Mouse (Mus musculus) hindbrain, embryonic 15.5 days (tissue): ENCODE results near the gene Ppp1r2. TPM values are rescaled to one million over a fixed set of nuclear protein-coding genes. Genes with fewer than 3 reads are reported as not detected.

Experiments
- ATAC-seq: fragments of 200-750 bp; cut with Nextera tagmentation; 2 replicates; pipeline ENCODE4 v1.8.0; 2017; ENCODE audit warnings: low read depth, moderate number of reproducible peaks, moderate TSS enrichment; ENCODE audit not compliant: low FRiP score
- H3K27ac ChIP-seq: fragments of 300-500 bp; sonication (generic); replicated peaks from 2 replicates; pipeline ENCODE4 v1.5.1; 2015; ENCODE audit warnings: mild to moderate bottlenecking, inconsistent platforms
- H3K27me3 ChIP-seq: fragments of 300-500 bp; sonication (generic); 2 replicates; pipeline ENCODE4 v1.6.1; 2015; ENCODE audit warnings: control low read depth, inconsistent platforms
- H3K36me3 ChIP-seq: fragments of 300-500 bp; sonication (generic); 2 replicates; pipeline ENCODE4 v1.6.1; 2015; ENCODE audit warnings: control low read depth, inconsistent platforms
- H3K4me1 ChIP-seq: fragments of 300-500 bp; sonication (generic); replicated peaks from 2 replicates; pipeline ENCODE4 v1.6.1; 2015; ENCODE audit warnings: control low read depth, inconsistent platforms
- H3K4me2 ChIP-seq: fragments of 300-500 bp; sonication (generic); 2 replicates; pipeline ENCODE4 v1.6.1; 2015; ENCODE audit warnings: moderate library complexity, mild to moderate bottlenecking, inconsistent platforms
- H3K4me3 ChIP-seq: fragments of 300-500 bp; sonication (generic); 2 replicates; pipeline ENCODE4 v1.5.1; 2015; ENCODE audit warnings: mild to moderate bottlenecking, inconsistent platforms
- H3K9ac ChIP-seq: fragments of 300-500 bp; sonication (generic); 2 replicates; pipeline ENCODE4 v1.6.1; 2015; ENCODE audit warnings: inconsistent platforms
- H3K9me3 ChIP-seq: fragments of 300-500 bp; sonication (generic); 2 replicates; pipeline ENCODE4 v1.6.1; 2016; ENCODE audit warnings: control low read depth, inconsistent platforms
- WGBS: fragments of 180-500 bp; shearing (Covaris S2); methylation state at CpG from one replicate; pipeline ENCODE4 v1.1.7; 2015; 5-methylcytosine and 5-hydroxymethylcytosine counted together
- polyA plus RNA-seq: library from polyadenylated mRNA; unstranded; fragments of >200 nt; fragmentation: Nextera tagmentation; extraction: Ambion mirVana; gene quantifications from 2 replicates; pipeline ENCODE4 v1.2.1, GENCODE M21; 2015

Ppp1r2 gene
- polyA plus RNA-seq, 1 experiment from 2014 or later, result 94.0 TPM

DNA sequence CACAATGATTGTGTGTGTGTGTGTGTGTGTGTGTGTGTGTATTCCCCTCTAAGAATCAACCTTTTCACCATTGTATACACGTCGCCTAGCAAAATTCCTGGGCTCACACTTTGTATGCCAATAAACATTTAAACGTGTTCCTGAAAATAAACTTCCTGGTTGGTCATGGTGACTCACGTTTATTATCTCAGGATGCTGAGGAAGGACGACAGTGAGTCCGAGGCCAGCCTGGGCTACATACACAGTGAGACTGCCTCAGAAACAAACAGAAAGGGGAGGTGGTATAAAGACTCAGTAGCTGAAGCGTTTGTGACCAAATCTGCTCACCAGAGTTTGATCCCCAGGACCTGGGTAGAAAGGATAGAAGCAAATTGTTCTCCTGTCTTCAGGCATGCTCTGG lies 27.6 kb downstream of the Ppp1r2 start:
- Histone ChIP-seq H3K9ac (no peak overlapping the region), H3K4me3 (no peak overlapping the region), H3K4me2 (no peak overlapping the region), H3K9me3 (no peaks in the 10 kb centered on the region), H3K27ac (no peak overlapping the region), H3K36me3 (0 out of 2 replicates have a peak, but pooled peaks cover 4% of the 10 kb centered on the region), H3K27me3 (no peaks in the 10 kb centered on the region), H3K4me1 (no peaks in the 10 kb centered on the region)
- WGBS, result 87% methylated on average over 7 of the region's 7 CpGs
- ATAC-seq, result no peak

DNA sequence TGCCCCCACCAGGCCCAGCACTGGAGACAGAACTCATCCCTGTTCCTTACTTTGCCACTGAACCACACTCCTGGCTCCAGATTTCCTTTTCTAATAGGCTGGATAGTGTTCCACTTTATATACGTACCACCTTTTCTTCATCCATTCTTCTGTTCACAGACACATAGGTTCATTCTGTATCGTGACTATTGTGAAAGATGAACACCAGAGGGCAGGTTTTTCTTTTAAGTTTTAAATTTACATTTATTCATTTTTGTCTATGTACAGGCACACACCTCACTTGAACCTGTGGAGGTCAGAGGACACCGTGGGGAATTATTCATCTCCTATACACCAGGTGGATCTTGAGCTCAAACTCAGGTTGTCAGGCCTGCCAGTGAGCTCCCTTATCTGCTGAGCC lies 31.0 kb downstream of the Ppp1r2 start:
- Histone ChIP-seq H3K9ac (no peak overlapping the region), H3K4me3 (no peak overlapping the region), H3K27me3 (no peaks in the 10 kb centered on the region), H3K9me3 (no peaks in the 10 kb centered on the region), H3K4me2 (no peak overlapping the region), H3K36me3 (no peaks in the 10 kb centered on the region), H3K4me1 (no peaks in the 10 kb centered on the region), H3K27ac (no peak overlapping the region)
- WGBS, result 86% methylated on average over 3 of the region's 3 CpGs
- no peak for ATAC-seq

DNA sequence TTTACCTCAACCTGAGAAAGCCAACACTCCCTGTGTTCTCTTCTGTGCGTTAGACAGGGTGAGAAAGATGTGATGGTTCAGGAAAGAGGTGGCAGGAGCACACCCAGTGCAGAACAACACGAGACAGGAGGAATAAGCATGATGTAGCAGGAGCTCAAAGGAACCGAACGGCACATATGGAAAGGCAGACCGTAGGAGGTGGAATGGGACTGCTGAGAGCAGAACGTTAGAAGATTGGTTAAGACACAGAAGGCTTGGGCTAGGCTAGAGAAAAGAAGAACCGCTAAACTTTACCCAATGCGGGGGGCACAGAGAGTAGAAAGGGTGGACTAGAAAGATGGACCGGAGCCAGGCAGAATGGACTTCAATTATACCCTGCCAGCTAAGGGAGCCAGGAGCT lies 33.6 kb downstream of the Ppp1r2 start:
- 82% methylated on average over 9 of the region's 9 CpGs for WGBS
- no peak overlapping the region for H3K4me2 ChIP-seq
- no peak overlapping the region for H3K4me3 ChIP-seq
- no peaks in the 10 kb centered on the region for H3K36me3 ChIP-seq
- no peak overlapping the region for H3K9ac ChIP-seq
- H3K4me1 ChIP-seq, result no peaks in the 10 kb centered on the region
- no peaks in the 10 kb centered on the region for H3K27me3 ChIP-seq
- no peak overlapping the region for H3K27ac ChIP-seq
- no peaks in the 10 kb centered on the region for H3K9me3 ChIP-seq
- ATAC-seq, result no peak

DNA sequence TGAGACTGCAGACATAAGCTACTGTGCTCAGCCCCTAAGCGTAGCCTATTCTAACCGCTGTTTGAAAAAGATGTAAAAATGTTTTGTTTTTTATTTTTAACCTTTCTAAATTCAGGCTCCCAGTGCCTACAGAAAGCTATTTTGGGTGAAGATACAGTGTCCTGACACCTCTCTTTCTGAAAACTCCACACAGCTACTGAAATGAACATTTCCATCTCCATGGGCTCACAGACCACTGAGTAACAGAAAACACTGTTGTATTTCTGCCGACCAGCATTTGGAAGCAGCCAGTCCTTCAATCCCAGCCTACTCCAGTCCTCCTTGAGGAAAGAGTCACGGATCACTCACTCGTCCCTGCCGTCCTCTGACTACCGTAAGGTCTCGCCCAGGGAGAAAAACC lies 34.5 kb downstream of the Ppp1r2 start:
- Histone ChIP-seq H3K9ac (no peak overlapping the region), H3K4me3 (no peak overlapping the region), H3K9me3 (no peaks in the 10 kb centered on the region), H3K4me2 (no peak overlapping the region), H3K4me1 (no peaks in the 10 kb centered on the region), H3K27ac (no peak overlapping the region), H3K36me3 (no peaks in the 10 kb centered on the region), H3K27me3 (no peaks in the 10 kb centered on the region)
- 92% methylated on average over 8 of the region's 8 CpGs for WGBS
- no peak for ATAC-seq

DNA sequence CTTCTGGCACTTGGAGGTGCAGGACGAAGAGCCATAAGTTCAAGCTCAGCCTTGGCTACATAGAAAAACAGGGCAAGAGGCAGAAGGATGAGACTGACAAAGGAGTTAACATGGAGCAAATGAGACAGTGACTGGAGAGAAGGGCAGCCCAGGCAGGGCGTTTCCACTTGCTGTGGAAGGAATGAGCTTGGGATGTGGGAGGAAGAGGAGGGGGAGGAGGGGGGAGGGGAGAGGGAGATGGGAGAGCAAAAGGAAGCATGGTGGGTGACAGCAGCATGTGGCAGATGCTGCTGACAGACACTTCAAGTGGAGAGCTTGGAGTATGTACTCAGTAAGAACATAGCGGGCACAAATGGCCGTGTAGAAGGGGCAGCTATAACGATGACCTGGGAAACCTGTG lies 36.8 kb downstream of the Ppp1r2 start:
- H3K9me3 ChIP-seq, result no peaks in the 10 kb centered on the region
- WGBS, result 86% methylated on average over 5 of the region's 5 CpGs
- H3K9ac ChIP-seq, result no peak overlapping the region
- H3K36me3 ChIP-seq, result no peaks in the 10 kb centered on the region
- H3K4me3 ChIP-seq, result no peak overlapping the region
- no peak overlapping the region for H3K4me2 ChIP-seq
- H3K27ac ChIP-seq, result no peak overlapping the region
- no peak for ATAC-seq
- peaks cover 7% of the 10 kb centered on the region for H3K4me1 ChIP-seq
- H3K27me3 ChIP-seq, result no peaks in the 10 kb centered on the region

DNA sequence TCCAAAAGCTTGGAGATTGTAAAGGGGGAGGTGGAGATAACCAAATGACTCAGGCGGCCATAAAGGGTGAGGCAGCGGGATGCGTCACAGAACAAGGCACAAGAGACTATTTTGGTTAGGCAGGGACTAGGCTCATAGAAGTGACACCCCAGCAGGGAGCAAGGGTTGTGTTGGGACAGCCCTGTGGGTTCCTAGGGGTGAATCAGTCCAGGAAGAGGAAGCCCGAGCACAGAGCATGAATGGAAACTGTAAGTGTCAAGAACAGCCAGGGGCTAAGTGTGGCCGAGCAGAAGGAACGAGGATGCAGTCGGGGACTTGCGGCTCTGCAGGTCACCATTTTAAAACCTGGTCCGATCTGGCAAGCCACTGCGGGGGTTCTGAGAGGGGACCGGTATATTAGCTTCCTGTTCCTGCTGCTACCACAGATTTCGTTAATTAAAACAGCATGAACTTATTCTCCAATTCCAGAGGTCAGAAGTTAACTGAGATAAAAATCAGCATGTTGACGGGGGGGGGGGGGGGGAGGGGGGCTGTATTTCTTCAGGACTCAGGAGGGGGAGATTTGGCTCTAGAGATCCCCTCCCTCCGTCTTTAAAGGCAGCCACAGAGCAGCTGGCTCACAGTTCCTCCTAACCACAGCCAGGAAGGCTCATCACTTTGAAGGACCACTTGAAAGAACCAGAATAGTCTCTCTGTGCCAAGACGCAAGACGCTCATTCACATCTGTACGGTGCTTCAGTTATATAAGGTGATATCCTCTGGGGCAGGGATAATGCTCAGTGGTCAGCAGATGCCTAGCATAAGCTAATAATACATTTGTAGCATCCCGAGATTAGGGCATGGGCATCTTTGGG lies 39.4 kb downstream of the Ppp1r2 start:
- Histone ChIP-seq H3K27me3 (no peaks in the 10 kb centered on the region), H3K27ac (no peak overlapping the region), H3K9ac (no peak overlapping the region)

DNA sequence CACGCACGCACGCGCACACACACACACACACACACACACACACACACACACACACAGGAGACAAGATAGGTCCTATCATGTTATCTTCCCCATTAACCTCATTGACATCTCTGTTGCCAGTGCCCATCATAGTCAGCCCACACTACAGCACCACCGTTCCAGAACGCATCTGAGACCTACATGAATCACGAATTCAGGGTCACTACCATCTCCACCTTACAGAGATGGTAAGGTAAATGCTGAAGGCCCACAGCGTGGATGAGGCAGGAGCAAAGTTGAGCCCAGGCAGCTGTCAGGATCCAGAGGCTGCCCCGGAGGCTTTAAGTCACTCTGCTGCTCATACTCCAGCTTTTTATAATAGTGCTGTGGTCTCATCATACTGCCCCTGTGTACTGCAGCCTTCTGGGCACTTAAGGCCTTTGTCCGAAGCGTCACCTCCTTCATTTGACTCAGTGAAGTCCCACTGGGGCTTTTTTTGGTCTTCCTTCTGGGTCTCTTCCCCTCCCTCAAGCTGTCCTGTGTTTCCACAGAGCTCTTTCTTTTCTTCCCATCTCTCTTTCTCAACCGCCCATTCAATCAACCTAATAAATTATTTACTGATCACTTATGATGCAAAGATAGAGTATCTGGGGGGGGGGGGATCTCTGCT lies 40.1 kb downstream of the Ppp1r2 start:
- ATAC-seq, result no peak
- Histone ChIP-seq H3K4me3 (no peak overlapping the region), H3K4me2 (no peak overlapping the region), H3K36me3 (no peaks in the 10 kb centered on the region), H3K27me3 (no peaks in the 10 kb centered on the region), H3K27ac (no peak overlapping the region), H3K4me1 (peaks cover 11% of the 10 kb centered on the region), H3K9me3 (no peaks in the 10 kb centered on the region), H3K9ac (no peak overlapping the region)
- WGBS, result 77% methylated on average over 12 of the region's 12 CpGs

More for the DNA sequence above, 39.4 kb downstream of the Ppp1r2 start:
- no peak for ATAC-seq
- Histone ChIP-seq H3K4me1 (peaks cover 11% of the 10 kb centered on the region), H3K4me3 (no peak overlapping the region), H3K4me2 (no peak overlapping the region), H3K36me3 (no peaks in the 10 kb centered on the region), H3K9me3 (no peaks in the 10 kb centered on the region)
- 31% methylated on average over 18 of the region's 18 CpGs for WGBS

DNA sequence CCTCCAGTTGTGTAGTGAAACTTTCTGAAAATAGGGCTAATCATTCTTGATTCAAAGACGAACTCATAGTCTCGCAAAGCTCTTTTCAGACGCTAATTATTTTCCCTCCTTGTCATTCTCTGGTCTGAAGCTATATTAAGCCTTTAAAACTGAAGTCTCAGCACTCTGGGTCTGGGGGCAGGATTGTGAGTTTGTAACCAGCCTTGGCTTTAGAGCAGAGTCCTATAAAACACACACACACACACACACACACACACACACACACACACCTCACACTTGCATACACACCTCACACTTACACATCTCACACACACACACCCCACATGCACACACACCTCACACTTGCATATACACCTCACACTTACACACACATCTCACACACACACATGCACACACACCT lies 40.7 kb downstream of the Ppp1r2 start:
- peaks cover 11% of the 10 kb centered on the region for H3K4me1 ChIP-seq
- WGBS, result 35% methylated on average over 3 of the region's 3 CpGs
- no peak overlapping the region for H3K4me2 ChIP-seq
- no peak overlapping the region for H3K27ac ChIP-seq
- H3K36me3 ChIP-seq, result no peaks in the 10 kb centered on the region
- H3K4me3 ChIP-seq, result no peak overlapping the region
- H3K9ac ChIP-seq, result no peak overlapping the region
- H3K9me3 ChIP-seq, result no peaks in the 10 kb centered on the region
- H3K27me3 ChIP-seq, result no peaks in the 10 kb centered on the region
- ATAC-seq, result no peak

DNA sequence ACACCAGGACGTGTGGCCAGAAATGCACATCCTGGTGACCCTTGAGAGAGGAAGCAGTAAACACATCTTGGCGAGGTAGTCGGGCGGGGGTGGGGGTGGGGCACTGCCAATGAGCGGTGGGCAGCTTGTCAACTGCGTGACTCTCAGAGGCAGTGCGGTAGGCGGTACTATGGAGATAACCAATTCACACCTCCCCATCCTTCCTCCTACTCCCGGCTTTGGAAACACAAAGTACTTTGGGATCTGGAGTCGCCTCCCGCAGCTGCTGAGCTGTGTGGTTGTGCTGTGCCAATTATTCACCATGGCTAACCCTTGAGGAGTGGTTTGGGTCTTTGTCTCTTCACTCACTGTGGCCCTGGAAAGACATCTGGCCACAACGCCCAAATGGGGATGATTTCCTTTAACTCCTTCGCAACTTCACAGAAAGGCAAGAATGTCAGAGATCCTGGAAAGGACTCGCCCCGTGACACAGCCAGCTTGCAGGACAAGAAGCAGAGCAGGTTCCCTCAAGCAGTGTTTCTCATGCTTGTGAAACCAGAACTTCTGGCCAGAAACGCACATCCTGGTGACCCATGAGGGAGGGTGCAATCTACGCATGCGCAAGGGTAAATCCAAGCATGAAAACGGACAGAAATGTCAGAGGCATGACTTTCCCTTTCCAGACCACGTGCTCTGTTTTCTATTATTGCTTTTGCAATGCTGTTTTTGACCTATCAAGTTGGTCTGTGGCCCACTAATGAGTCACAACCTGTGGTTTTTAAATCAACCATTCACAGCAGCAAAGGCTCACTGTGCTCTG lies 41.3 kb downstream of the Ppp1r2 start:
- peak overlapping the region; percentile 48 for H3K4me2 ChIP-seq
- no peak for ATAC-seq
- H3K4me3 ChIP-seq, result peak overlapping the region; percentile 16
- WGBS, result 29% methylated on average over 20 of the region's 20 CpGs
- H3K4me1 ChIP-seq, result peaks cover 11% of the 10 kb centered on the region
- no peak overlapping the region for H3K27ac ChIP-seq
- H3K9ac ChIP-seq, result no peak overlapping the region
- no peaks in the 10 kb centered on the region for H3K9me3 ChIP-seq
- H3K36me3 ChIP-seq, result no peaks in the 10 kb centered on the region
- no peaks in the 10 kb centered on the region for H3K27me3 ChIP-seq

DNA sequence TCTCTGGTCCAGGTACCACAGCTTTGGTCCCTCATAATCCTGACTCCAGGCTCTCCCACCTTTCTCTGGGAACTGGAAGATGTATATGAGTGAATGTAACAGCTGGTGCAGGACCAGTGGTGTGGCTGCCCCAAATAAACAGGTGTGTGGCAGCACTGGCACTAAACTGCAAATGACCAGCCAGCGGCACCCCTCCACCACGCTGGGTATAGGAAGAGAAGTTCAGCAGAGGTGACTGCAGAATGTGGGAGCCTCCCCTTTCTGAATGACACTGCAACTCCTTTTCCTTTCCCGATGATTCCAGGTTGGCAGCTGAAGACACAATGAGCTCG lies 41.9 kb downstream of the Ppp1r2 start:
- Histone ChIP-seq H3K27me3 (no peaks in the 10 kb centered on the region), H3K4me2 (peak overlapping the region; percentile 48), H3K27ac (no peak overlapping the region), H3K4me3 (peak overlapping the region; percentile 16; the same call in 1 of the 2 replicates), H3K9ac (no peak overlapping the region), H3K9me3 (no peaks in the 10 kb centered on the region), H3K4me1 (peaks cover 11% of the 10 kb centered on the region), H3K36me3 (no peaks in the 10 kb centered on the region)
- 54% methylated on average over 4 of the region's 4 CpGs for WGBS
- ATAC-seq, result no peak

DNA sequence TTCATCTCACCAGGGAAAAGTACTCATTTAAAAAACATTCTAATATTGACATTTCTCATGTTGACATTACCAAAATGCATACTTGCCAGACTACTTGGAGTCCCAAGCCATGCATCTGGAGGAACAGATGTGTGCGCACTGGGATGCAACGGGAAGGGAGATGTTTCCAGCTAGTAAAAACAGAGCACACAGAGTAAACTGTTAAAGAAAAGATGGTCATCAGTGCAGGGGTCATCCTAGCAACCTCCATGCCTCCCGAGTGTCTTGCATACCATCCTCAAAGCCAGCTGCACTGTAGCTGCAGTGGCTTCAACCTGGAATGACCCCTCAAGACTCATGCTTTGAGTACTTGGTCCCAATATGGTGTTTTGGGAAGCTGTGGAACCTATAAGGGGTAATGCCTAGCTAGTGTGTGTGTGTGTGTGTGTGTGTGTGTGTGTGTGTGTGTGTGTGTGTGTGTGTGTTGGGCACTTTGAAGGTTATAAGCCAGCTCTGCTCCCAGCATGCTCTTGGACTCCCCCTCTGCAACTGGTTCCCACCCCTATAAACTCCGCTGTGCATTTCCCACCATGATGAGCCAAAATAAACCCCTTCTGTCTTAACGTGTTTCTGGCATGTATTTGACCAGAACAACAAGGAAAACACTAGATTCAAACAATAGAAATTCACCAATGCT lies 42.4 kb downstream of the Ppp1r2 start:
- ATAC-seq, result no peak
- WGBS, result 81% methylated on average over 5 of the region's 5 CpGs
- Histone ChIP-seq H3K4me2 (no peak overlapping the region), H3K9ac (no peak overlapping the region), H3K4me1 (peaks cover 11% of the 10 kb centered on the region), H3K27me3 (no peaks in the 10 kb centered on the region), H3K27ac (no peak overlapping the region), H3K36me3 (no peaks in the 10 kb centered on the region), H3K9me3 (no peaks in the 10 kb centered on the region), H3K4me3 (no peak overlapping the region)

DNA sequence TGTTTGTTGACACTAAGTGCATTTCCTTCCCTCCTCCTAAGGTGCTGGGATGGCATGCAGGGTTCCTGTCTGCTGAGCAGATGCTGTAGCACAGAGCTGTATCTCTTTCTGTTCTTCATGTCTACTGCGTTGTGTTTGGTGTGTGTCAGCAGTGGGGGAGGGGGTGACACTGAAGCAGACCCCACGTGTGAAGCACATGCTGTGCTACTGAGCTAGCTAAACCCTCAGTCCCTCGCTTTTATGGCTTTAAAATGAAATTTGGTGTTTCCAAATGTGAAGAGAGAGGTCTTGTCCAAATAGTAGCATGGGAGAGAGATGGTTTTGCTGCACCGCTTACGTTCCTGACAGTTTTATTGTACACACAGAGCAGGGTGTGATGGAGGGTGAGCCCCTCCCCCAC lies 43.5 kb downstream of the Ppp1r2 start:
- no peak overlapping the region for H3K27ac ChIP-seq
- H3K4me3 ChIP-seq, result no peak overlapping the region
- H3K36me3 ChIP-seq, result no peaks in the 10 kb centered on the region
- no peaks in the 10 kb centered on the region for H3K27me3 ChIP-seq
- 81% methylated on average over 5 of the region's 5 CpGs for WGBS
- no peaks in the 10 kb centered on the region for H3K9me3 ChIP-seq
- no peak overlapping the region for H3K9ac ChIP-seq
- ATAC-seq, result no peak
- peaks cover 11% of the 10 kb centered on the region for H3K4me1 ChIP-seq
- no peak overlapping the region for H3K4me2 ChIP-seq
